Mouse (Mus musculus) neural tube, embryonic 11.5 days (tissue): ENCODE data around the gene Catsperg1. TPM values are rescaled to one million over a fixed set of nuclear protein-coding genes. Genes with fewer than 3 reads are reported as not detected.
"Not testable (repeated sequence)": the region's sequence is repeated elsewhere in the genome, so short reads cannot be mapped to it uniquely, and the experiment has no call there.

Source experiments
- ATAC-seq: fragments of 200-750 bp; cut with Nextera tagmentation; 2 replicates; pipeline ENCODE4 v1.8.0; 2017; ENCODE audit warnings: moderate number of reproducible peaks, mild to moderate bottlenecking, moderate TSS enrichment, moderate library complexity; ENCODE audit not compliant: insufficient read depth, low FRiP score, low TSS enrichment
- DNase-seq: peaks from one replicate; pipeline ENCODE4 v3.0.0-alpha.2; 2015; ENCODE audit warnings: low spot score
- H3K27ac ChIP-seq: fragments of 300-500 bp; sonication (generic); 2 replicates; pipeline ENCODE4 v1.5.1; 2014; ENCODE audit warnings: low read depth, mild to moderate bottlenecking, low read length
- H3K27me3 ChIP-seq: fragments of 300-500 bp; sonication (generic); 2 replicates; pipeline ENCODE4 v1.6.1; 2014; ENCODE audit warnings: mild to moderate bottlenecking, low read length, mixed read lengths; ENCODE audit not compliant: control insufficient read depth, insufficient read depth
- H3K36me3 ChIP-seq: fragments of 300-500 bp; sonication (generic); 2 replicates; pipeline ENCODE4 v1.6.1; 2014; ENCODE audit warnings: mild to moderate bottlenecking, low read length, moderate library complexity, mixed read lengths; ENCODE audit not compliant: control insufficient read depth, insufficient read depth
- H3K4me1 ChIP-seq: fragments of 300-500 bp; sonication (generic); 2 replicates; pipeline ENCODE4 v1.6.1; 2014; ENCODE audit warnings: low read length, mixed read lengths; ENCODE audit not compliant: control insufficient read depth, insufficient read depth
- H3K4me2 ChIP-seq: fragments of 300-500 bp; sonication (generic); 2 replicates; pipeline ENCODE4 v1.6.1; 2014; ENCODE audit warnings: low read depth, mild to moderate bottlenecking, moderate library complexity
- H3K4me3 ChIP-seq: fragments of 300-500 bp; sonication (generic); 2 replicates; pipeline ENCODE4 v1.5.1; 2014; ENCODE audit warnings: low read depth, low read length
- H3K9ac ChIP-seq: fragments of 300-500 bp; sonication (generic); 2 replicates; pipeline ENCODE4 v1.6.1; 2014; ENCODE audit warnings: mild to moderate bottlenecking, low read length
- H3K9me3 ChIP-seq: fragments of 300-500 bp; sonication (generic); 2 replicates; pipeline ENCODE4 v1.6.1; 2016; ENCODE audit warnings: low read length; ENCODE audit not compliant: control insufficient read depth
- WGBS: fragments of 180-500 bp; shearing (Covaris S2); extraction: QIAGEN DNeasy Blood & Tissue Kit; methylation state at CpG from one replicate; pipeline ENCODE4 v1.1.7; 2014; 5-methylcytosine and 5-hydroxymethylcytosine counted together
- polyA plus RNA-seq: library from polyadenylated mRNA; unstranded; fragments of >200 nt; fragmentation: Nextera tagmentation; extraction: Ambion mirVana; gene quantifications from 2 replicates; pipeline ENCODE4 v1.2.1, GENCODE M21; 2014

Catsperg1 gene
- polyA plus RNA-seq, 1 experiment from 2014 or later = 0.56 TPM

GRCm38 (mm10) chr7:29139237-29139636 lies 74.6 kb downstream of the Catsperg1 start:
- not testable (repeated sequence) for DNase-seq, H3K4me1 ChIP-seq, ATAC-seq, H3K4me2 ChIP-seq, H3K9ac ChIP-seq, H3K27me3 ChIP-seq, H3K36me3 ChIP-seq, H3K9me3 ChIP-seq, H3K4me3 ChIP-seq, H3K27ac ChIP-seq
- 90% methylated on average over 3 of the region's 4 CpGs for WGBS

DNA sequence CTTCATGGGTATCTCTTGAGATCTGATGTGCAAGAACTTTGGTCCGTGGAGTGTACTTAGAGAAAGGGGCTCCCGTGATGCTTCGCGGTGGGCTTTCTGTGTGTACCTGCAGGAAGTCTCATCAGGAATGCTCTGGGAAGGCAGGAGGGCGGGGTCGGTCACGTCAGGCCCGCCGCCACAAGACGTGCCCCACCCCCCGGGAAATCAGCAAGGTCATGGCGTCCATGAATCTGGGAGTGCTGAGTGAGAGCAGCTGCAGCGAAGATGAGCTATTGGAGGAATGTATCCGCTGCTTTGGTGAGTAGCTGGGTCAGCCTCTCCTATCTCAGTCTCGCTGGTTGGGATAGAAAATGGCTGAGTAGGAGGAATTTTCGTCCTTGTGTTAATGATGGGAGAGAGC lies 76.4 kb downstream of the Catsperg1 start:
- no peak overlapping the region for H3K4me3 ChIP-seq
- DNase-seq = no peak
- WGBS = 48% methylated on average over 16 of the region's 16 CpGs

DNA sequence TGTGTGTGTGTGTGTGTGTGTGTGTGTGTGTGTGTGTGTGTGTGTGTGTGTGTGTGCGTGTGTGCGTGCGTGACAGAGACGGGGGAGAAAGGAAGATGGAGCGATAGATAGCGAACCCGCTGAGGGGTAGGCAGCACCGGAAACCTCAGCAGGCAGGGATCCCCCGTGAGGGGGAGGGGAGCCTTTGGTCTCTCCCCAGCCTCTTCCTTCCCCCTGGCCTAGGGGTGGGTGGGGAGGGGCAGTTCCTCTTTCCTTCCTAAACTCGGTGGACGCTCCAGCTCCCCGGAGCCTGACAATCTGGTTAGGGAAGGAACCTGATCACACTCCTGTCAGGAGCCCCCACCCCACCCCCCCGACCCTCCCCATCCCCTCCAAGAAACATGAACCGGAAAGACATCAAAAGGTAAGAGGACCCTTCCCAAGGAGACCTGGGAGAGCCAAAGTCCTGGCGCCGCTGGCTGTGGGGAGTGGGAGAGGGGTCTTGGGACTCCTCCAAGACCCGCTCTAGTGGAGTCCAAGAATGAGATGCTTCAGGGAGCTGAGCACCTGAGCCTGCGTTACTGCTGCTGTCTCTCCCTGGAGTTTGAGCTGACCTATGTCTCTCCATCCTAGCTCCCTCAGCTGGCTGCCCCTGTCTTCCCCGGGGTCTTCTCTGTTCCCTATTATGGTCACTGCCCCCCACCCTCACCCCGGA lies 79.0 kb downstream of the Catsperg1 start, which contains the start of gene Rasgrp4:
TSS of gene Rasgrp4 (plus strand) at position 159 of the 694 bp plus-strand sequence.
- H3K27ac ChIP-seq = no peak within 1 kb of the TSS
- 2% methylated on average over 11 of the region's 20 CpGs for WGBS
- no peak within 1 kb of the TSS for H3K4me3 ChIP-seq
- H3K4me2 ChIP-seq = peak within 1 kb of the TSS; percentile 37
- ATAC-seq (no peak), DNase-seq (no peak)
- H3K9me3 ChIP-seq = no peaks in the 10 kb centered on the region
- no peaks in the 10 kb centered on the region; the same call in 1 of the 2 replicates for H3K4me1 ChIP-seq
- peak within 1 kb of the TSS; percentile 26; the same call in 1 of the 2 replicates for H3K9ac ChIP-seq
- H3K27me3 ChIP-seq = peaks cover 6% of the 10 kb centered on the region; the same call in 1 of the 2 replicates
- H3K36me3 ChIP-seq = no peaks in the 10 kb centered on the region

More for the DNA sequence above, 76.4 kb downstream of the Catsperg1 start:
- no peak for ATAC-seq
- H3K27ac ChIP-seq = no peak overlapping the region
- H3K4me1 ChIP-seq = no peaks in the 10 kb centered on the region; the same call in 1 of the 2 replicates
- peaks cover 6% of the 10 kb centered on the region; the same call in 1 of the 2 replicates for H3K27me3 ChIP-seq
- no peak overlapping the region for H3K4me2 ChIP-seq
- H3K9me3 ChIP-seq = no peaks in the 10 kb centered on the region
- no peaks in the 10 kb centered on the region for H3K36me3 ChIP-seq
- no peak overlapping the region for H3K9ac ChIP-seq

DNA sequence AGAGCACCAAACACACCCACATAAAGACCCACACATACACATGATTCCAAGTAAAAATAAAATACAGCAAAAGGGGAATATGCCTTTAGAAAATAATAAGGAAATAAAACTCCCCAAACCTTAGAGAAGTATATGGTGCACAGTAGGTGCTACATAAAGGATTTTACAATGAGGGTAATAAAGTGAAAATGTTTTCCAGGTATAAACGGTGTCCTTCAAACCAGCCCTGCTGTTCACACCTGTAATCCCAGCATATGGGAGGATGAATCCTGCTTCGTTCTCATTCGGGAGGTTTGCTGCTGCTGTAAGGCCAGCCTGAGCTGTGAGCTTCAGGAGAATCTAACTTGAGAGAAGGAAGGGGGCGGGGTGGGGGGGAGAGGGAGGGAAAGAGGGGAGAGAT lies 79.6 kb downstream of the Catsperg1 start:
- Histone ChIP-seq H3K9ac (no peak overlapping the region), H3K36me3 (no peaks in the 10 kb centered on the region), H3K4me2 (peak overlapping the region; percentile 37), H3K27ac (no peak overlapping the region), H3K4me3 (no peak overlapping the region), H3K27me3 (peaks cover 6% of the 10 kb centered on the region; the same call in 1 of the 2 replicates), H3K9me3 (no peaks in the 10 kb centered on the region), H3K4me1 (no peaks in the 10 kb centered on the region; the same call in 1 of the 2 replicates)
- ATAC-seq = no peak
- WGBS = under 1% methylated on average over 4 of the region's 4 CpGs
- no peak for DNase-seq

Other genes starting within 250 kb of the Catsperg1 start
- 383 and 388 TPM in 2 replicates for gene Eif3k, start 232.2 kb downstream of the Catsperg1 start, polyA plus RNA-seq
- gene Map4k1, start 232.0 kb downstream of the Catsperg1 start, polyA plus RNA-seq = 4.6 and 6.2 TPM in 2 replicates
- 2.0 and 2.2 TPM in 2 replicates for gene Ryr1, start 88.9 kb downstream of the Catsperg1 start, polyA plus RNA-seq
- 0.76 and 0.82 TPM in 2 replicates for gene Rasgrp4, start 79.2 kb downstream of the Catsperg1 start, polyA plus RNA-seq
- gene Fam98c, start 57.8 kb downstream of the Catsperg1 start, polyA plus RNA-seq = 17.2 and 19.1 TPM in 2 replicates
- gene Ggn, start 43.8 kb downstream of the Catsperg1 start, polyA plus RNA-seq = 0.34 and 0.46 TPM in 2 replicates
- gene Spred3, start 43.6 kb downstream of the Catsperg1 start, polyA plus RNA-seq = 5.6 and 6.5 TPM in 2 replicates
- gene Psmd8, start 33.3 kb downstream of the Catsperg1 start, polyA plus RNA-seq = 321 and 325 TPM in 2 replicates
- gene Kcnk6, start 18.5 kb upstream of the Catsperg1 start, polyA plus RNA-seq = 0.41 and 1.2 TPM in 2 replicates
- gene Yif1b, start 24.3 kb upstream of the Catsperg1 start, polyA plus RNA-seq = 87.3 and 94.1 TPM in 2 replicates
- gene 2200002D01Rik, start 34.4 kb upstream of the Catsperg1 start, polyA plus RNA-seq = 1.2 and 1.6 TPM in 2 replicates
- gene Spint2, start 67.9 kb upstream of the Catsperg1 start, polyA plus RNA-seq = 27.0 and 28.1 TPM in 2 replicates
- 44.2 and 55.8 TPM in 2 replicates for gene Ppp1r14a, start 75.3 kb upstream of the Catsperg1 start, polyA plus RNA-seq
- 65.2 and 66.7 TPM in 2 replicates for gene Dpf1, start 89.9 kb upstream of the Catsperg1 start, polyA plus RNA-seq